Mouse (Mus musculus): ENCODE measurements around the gene Kcnk5. TPM values are rescaled to one million over a fixed set of nuclear protein-coding genes. Genes with fewer than 3 reads are reported as not detected.

The Kcnk5 gene
- polyA plus RNA-seq, 1 experiment from 2014 or later, result 7.6 TPM

DNA sequence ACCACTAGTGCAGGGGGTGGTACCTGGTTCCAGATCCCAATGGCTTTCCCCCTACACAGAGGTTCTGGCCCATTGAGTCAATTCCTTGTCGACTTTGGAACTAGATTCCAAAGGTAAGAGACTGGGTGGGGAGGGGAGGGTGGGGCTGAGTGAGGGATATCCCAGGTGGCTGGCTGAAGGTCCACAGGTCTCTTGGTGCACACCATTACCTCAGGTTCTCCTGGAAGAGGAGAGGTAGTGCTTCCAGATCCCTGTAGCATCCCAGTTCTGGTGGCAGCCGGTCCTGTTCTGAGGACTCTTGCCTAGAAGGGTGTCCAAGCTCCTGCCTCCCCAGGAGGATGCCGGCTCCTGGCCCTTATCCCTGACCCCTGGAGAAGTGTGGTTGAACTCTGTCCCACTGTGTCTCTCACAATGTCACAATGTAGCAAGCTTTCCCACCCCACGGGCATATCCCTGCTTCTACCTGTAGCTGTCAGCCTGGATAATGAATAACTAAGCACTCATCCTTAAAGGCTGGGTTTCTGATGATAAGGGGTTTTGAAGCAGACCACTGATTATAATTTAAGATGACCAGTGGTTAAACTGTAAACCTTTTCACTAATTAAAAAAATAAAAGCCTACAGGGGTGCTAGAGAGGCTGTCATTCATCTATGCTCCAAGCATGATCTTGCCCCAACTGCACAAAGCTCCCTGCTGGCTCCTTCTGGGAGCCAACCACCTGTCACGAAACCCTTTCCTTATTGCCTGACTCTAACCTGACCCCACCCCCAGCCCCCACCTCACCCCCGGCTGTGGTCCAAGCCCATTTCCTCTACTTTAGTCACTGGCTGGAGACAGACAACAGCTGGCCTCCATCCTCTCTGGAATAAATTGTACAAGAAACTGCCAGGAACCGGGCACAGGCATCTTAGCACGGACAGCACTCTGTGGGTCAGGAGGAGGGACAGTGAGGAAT is 22.6 kb downstream of the Kcnk5 start:
- Histone ChIP-seq H3K9ac (no peak overlapping the region), H3K9me3 (no peaks in the 10 kb centered on the region), H3K4me2 (no peak overlapping the region), H3K4me1 (peaks cover 22% of the 10 kb centered on the region), H3K36me3 (no peaks in the 10 kb centered on the region), H3K27ac (no peak overlapping the region), H3K27me3 (replicated peaks) (no peaks in the 10 kb centered on the region), H3K4me3 (replicated peaks) (no peak overlapping the region)
- ATAC-seq (ENCODE audit: insufficient read depth, low FRiP score, low read depth), result 0 out of 2 replicates have a peak, but pooled peaks have one; percentile 9
- WGBS, result 40% methylated on average over 8 of the region's 8 CpGs

DNA sequence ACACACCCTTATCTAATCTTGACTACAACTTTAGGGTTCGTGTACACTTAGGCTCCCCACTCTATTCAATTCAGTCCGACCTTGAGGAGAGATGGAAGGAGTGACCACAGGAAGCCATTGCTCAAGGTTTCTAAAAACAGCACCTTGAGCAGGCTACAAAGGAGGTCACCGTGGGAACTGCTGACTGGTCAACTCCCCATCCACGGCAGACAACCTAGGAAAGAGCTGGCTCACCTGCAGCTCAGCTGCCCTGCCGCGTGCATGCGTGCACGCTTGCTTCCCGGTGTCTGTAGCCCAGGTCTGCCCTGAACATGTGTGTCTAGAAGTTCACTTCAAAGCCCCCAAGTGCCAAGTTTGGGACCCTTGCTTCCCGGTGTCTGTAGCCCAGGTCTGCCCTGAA is 24.0 kb downstream of the Kcnk5 start:
- H3K36me3 ChIP-seq, result no peaks in the 10 kb centered on the region
- H3K9me3 ChIP-seq, result no peaks in the 10 kb centered on the region
- peaks cover 10% of the 10 kb centered on the region for H3K4me1 ChIP-seq
- H3K27ac ChIP-seq, result no peak overlapping the region
- H3K9ac ChIP-seq, result no peak overlapping the region
- H3K4me2 ChIP-seq, result no peak overlapping the region
- H3K4me3 ChIP-seq (replicated peaks), result no peak overlapping the region
- no peaks in the 10 kb centered on the region for H3K27me3 ChIP-seq (replicated peaks)
- WGBS, result 80% methylated on average over 10 of the region's 10 CpGs
- no peak for ATAC-seq (ENCODE audit: insufficient read depth, low FRiP score, low read depth)

DNA sequence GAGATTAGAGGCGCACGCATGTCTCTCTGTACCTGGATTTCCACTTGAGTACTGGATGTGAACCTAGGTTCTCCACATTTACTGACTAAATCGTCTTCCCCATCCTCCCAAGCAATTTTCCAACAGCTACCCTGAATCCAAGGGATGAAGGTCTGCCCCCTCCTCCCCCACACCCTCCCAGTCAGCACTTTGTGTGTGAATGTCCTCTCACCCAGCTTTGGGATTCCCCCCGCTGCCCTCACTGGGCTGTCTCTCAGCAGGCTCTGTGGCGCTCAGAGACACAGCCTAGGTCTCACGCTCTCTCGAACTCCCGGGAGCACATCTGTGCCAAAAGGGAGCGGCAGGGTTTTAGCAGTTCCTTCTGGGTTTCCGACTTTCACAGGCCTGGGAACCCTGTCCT is 25.9 kb downstream of the Kcnk5 start:
- H3K9ac ChIP-seq, result no peak overlapping the region
- no peaks in the 10 kb centered on the region for H3K27me3 ChIP-seq (replicated peaks)
- H3K4me3 ChIP-seq (replicated peaks), result no peak overlapping the region
- ATAC-seq (ENCODE audit: insufficient read depth, low FRiP score, low read depth), result no peak
- H3K4me1 ChIP-seq, result peaks cover 9% of the 10 kb centered on the region
- H3K9me3 ChIP-seq, result no peaks in the 10 kb centered on the region
- 56% methylated on average over 10 of the region's 10 CpGs for WGBS
- H3K36me3 ChIP-seq, result no peaks in the 10 kb centered on the region
- no peak overlapping the region for H3K4me2 ChIP-seq
- no peak overlapping the region for H3K27ac ChIP-seq

DNA sequence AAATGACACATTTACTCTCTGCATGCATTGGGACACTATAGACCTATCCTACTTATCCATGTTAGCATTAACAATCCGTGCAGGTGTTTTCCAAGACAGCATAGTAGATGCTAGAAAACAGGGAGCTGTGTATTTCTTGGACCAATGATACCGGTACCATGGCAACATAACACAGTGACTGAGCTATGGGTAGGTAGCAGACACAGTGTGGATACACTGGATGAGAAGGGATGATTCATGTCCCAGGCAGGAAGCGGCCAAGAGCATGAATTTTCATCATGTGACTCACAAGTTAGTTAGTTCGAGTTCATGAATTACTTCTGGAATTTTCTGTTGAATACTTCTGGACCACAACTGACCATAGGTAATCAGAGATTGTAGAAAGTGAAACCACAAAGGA is 26.7 kb downstream of the Kcnk5 start:
- no peaks in the 10 kb centered on the region for H3K9me3 ChIP-seq
- no peak overlapping the region for H3K27ac ChIP-seq
- ATAC-seq (ENCODE audit: insufficient read depth, low FRiP score, low read depth), result no peak
- no peak overlapping the region for H3K9ac ChIP-seq
- H3K4me2 ChIP-seq, result no peak overlapping the region
- 79% methylated on average over 4 of the region's 4 CpGs for WGBS
- peaks cover 8% of the 10 kb centered on the region for H3K4me1 ChIP-seq
- no peaks in the 10 kb centered on the region for H3K36me3 ChIP-seq
- no peak overlapping the region for H3K4me3 ChIP-seq (replicated peaks)
- H3K27me3 ChIP-seq (replicated peaks), result no peaks in the 10 kb centered on the region

DNA sequence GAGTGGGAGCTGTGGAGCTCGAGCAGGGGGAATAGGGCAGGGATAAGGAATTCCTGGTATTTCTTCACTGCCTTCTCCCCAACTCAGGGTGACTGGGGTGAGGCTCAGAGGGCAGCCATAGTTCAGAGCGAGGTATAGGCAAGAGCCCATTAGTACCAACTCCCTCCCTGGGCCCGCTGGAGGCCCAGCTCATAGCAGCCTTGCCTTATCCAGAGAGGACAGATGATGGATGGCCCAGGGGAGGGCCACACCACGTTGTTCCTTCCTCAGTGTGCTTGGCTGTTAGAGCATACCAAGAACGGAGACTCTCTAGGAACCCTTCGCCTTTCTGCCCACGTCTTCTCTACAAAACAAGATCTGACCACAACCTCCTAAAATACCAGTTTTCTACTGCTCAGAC is 27.4 kb downstream of the Kcnk5 start:
- no peak overlapping the region for H3K4me2 ChIP-seq
- no peaks in the 10 kb centered on the region for H3K9me3 ChIP-seq
- ATAC-seq (ENCODE audit: insufficient read depth, low FRiP score, low read depth), result no peak
- H3K36me3 ChIP-seq, result no peaks in the 10 kb centered on the region
- peaks cover under 1% of the 10 kb centered on the region; the same call in 1 of the 2 replicates for H3K4me1 ChIP-seq
- H3K27ac ChIP-seq, result no peak overlapping the region
- no peak overlapping the region for H3K9ac ChIP-seq
- no peaks in the 10 kb centered on the region for H3K27me3 ChIP-seq (replicated peaks)
- no peak overlapping the region for H3K4me3 ChIP-seq (replicated peaks)
- 30% methylated on average over 7 of the region's 7 CpGs for WGBS

DNA sequence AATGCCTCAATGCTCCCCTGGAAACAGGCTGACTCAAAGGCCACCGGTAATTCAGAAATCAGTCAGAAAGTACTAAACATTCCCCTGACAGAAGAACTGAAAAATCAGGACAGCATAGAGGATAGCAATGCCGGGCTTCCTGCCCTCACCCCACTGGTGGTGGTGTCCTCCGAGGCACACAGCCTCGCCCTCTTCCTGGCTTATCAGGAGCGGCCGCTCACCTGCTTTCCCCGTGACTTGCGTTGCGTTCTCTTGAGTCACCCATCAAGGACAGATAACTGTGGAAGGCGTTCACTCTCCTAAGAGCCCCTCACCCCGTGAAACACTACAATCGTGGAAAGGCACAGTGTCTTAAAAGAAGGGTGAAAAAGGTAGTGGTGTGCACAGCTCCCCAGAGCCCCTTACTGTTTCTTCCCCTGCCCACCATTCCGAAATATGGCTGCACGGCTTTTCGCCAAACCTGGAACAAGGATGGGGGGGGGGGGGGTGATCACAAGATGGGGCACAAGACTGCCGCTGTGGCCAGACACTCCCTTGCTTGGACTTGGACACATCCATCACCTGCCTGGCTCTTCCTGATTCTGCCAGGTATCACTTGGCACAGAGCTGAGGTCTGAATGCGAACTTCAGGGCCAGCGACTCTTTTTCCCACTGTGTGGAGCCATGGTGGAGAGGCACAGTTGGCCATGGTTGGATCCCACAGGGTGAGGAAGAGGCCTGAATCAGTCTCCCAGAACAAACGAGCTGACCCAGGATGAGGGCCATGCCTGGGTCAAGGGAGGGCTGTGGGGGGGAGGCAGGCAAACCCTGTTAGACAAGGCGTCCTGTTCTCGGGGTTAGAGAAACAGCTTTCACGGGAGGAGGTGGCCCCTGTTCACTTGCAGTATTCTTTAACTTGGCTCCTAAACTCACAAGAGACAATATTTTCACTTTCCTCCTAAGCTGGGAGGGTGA is 32.2 kb downstream of the Kcnk5 start:
- Histone ChIP-seq H3K4me3 (replicated peaks) (no peak overlapping the region), H3K9me3 (no peaks in the 10 kb centered on the region), H3K27ac (no peak overlapping the region), H3K27me3 (replicated peaks) (no peaks in the 10 kb centered on the region), H3K4me2 (no peak overlapping the region), H3K36me3 (no peaks in the 10 kb centered on the region), H3K9ac (no peak overlapping the region), H3K4me1 (0 out of 2 replicates have a peak, but pooled peaks cover 3% of the 10 kb centered on the region)
- 76% methylated on average over 22 of the region's 22 CpGs for WGBS
- ATAC-seq (ENCODE audit: insufficient read depth, low FRiP score, low read depth), result no peak

DNA sequence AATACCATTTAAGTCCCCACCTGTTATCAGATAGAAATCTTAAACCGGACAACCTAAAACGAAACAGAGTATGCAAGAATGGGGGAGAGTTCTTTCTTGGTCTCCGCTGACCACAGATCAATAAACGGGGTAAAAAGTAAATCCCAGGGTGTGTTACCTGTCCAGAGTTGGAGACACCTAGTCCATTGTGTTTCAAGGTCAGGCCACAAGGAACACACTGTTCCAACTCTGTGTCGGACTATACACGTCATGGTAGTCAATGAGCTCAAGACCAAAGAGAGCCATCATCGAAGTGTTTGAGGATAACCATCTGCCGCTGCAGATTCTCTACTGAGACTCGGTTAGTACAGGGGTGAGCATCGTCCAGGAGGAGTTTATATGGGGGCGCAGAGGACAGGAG is 33.1 kb downstream of the Kcnk5 start:
- ATAC-seq (ENCODE audit: insufficient read depth, low FRiP score, low read depth), result no peak
- H3K4me3 ChIP-seq (replicated peaks), result no peak overlapping the region
- H3K9me3 ChIP-seq, result no peaks in the 10 kb centered on the region
- no peak overlapping the region for H3K4me2 ChIP-seq
- H3K36me3 ChIP-seq, result no peaks in the 10 kb centered on the region
- H3K27me3 ChIP-seq (replicated peaks), result no peaks in the 10 kb centered on the region
- no peak overlapping the region for H3K9ac ChIP-seq
- H3K27ac ChIP-seq, result no peak overlapping the region
- 0 out of 2 replicates have a peak, but pooled peaks cover 3% of the 10 kb centered on the region for H3K4me1 ChIP-seq
- 66% methylated on average over 11 of the region's 11 CpGs for WGBS

DNA sequence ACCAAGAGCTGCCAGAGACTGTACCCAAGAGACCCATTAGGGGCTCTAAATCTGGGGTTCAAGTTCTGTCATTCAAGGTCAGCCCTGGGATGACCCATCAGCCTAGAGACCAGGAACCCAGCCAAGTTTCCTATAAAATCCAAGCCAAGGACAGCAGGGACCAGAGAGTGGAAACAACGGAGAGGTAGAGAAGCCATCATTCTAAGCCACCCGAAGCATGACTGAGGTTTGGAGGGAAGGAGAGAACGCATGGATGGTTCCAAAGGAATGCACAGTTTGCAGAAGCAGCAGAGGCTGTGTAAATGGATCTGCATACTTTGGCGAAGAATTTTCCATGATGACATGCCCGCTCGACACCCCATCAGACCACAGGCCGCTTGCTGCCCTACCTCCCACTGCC is 33.8 kb downstream of the Kcnk5 start:
- WGBS, result 84% methylated on average over 7 of the region's 7 CpGs
- no peak overlapping the region for H3K9ac ChIP-seq

DNA sequence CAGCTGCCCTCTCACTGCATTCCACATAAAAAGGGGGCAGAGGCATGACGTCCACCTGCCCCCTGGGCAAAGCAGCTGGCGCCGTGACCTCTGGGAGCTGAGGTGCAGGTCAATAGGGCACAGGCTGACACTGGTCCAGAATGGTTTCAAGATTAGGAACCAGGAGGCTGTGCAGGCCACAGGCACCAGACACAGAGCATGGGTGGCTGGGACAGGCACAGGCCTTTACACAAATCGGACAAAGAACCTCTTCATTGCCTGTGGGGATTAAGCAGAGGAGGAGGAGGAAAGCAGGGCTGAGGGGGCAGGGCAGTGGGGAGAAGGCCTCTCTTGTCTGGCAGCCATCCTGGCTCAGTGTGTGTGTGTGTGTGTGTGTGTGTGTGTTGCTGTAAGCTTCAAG is 37.5 kb downstream of the Kcnk5 start:
- Histone ChIP-seq H3K36me3 (no peaks in the 10 kb centered on the region), H3K27ac (no peak overlapping the region), H3K9me3 (no peaks in the 10 kb centered on the region), H3K4me2 (no peak overlapping the region), H3K4me1 (0 out of 2 replicates have a peak, but pooled peaks cover 3% of the 10 kb centered on the region), H3K27me3 (replicated peaks) (no peaks in the 10 kb centered on the region), H3K4me3 (replicated peaks) (no peak overlapping the region), H3K9ac (no peak overlapping the region)
- ATAC-seq (ENCODE audit: insufficient read depth, low FRiP score, low read depth), result no peak
- 70% methylated on average over 4 of the region's 4 CpGs for WGBS

More for the DNA sequence above, 33.8 kb downstream of the Kcnk5 start:
- H3K4me3 ChIP-seq (replicated peaks), result no peak overlapping the region
- H3K9me3 ChIP-seq, result no peaks in the 10 kb centered on the region
- ATAC-seq (ENCODE audit: insufficient read depth, low FRiP score, low read depth), result no peak
- 0 out of 2 replicates have a peak, but pooled peaks cover 3% of the 10 kb centered on the region for H3K4me1 ChIP-seq
- H3K27ac ChIP-seq, result no peak overlapping the region
- H3K36me3 ChIP-seq, result no peaks in the 10 kb centered on the region
- no peaks in the 10 kb centered on the region for H3K27me3 ChIP-seq (replicated peaks)
- H3K4me2 ChIP-seq, result no peak overlapping the region

DNA sequence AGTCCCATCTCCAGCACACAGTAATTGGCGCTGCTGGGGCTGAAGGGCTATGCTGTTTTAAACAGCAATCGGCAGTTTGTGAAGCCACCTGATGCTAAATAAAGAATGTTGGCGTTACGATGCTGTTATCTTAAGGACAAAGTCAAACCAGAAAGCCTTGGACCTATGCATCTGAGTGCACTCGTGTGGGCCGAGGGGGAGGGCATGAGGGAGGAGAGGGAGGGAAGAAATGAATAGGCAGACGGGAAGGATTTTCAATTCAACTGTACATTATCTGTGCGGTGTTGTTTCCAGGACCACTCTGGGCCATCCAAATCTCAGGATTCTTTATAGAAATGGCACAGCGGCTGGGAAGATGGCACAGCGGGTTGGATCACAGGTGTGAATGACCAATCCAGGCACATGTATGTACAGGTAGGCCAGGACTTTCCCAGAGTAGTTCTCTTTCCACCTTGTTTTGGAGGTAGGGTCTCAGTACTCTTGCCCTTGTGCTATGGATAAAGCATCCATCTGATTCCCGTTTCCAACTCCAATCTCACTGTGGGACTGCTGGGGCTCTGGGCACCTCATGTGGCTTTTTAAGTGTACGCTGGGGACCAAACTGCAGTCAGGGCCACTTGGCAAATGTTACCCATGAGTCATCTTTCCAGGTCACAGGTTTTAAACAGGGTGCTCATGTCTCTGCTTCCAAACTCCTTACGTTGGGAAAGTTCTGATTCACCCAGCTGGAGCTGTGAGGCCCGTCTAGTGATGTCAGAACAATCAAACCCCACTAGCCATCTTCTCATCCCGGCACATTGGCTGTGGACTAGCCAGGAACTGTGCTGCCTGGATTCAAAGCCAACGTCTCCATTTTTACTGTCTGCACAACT is 42.9 kb downstream of the Kcnk5 start, which contains the start of gene Saysd1:
Gene Saysd1 (minus strand): TSS at position 51 of the 872 bp plus-strand sequence.
- no peak within 1 kb of the TSS for H3K4me3 ChIP-seq (replicated peaks)
- no peaks in the 10 kb centered on the region for H3K36me3 ChIP-seq
- no peaks in the 10 kb centered on the region for H3K27me3 ChIP-seq (replicated peaks)
- no peak within 1 kb of the TSS for H3K4me2 ChIP-seq
- ATAC-seq (ENCODE audit: insufficient read depth, low FRiP score, low read depth), result no peak
- H3K4me1 ChIP-seq, result no peaks in the 10 kb centered on the region
- H3K27ac ChIP-seq, result no peak within 1 kb of the TSS
- no peaks in the 10 kb centered on the region for H3K9me3 ChIP-seq
- H3K9ac ChIP-seq, result no peak within 1 kb of the TSS
- WGBS, result 83% methylated on average over 16 of the region's 16 CpGs
